Mouse (Mus musculus) gonadal fat pad, adult 2 months (tissue): ENCODE measurements around the gene Abhd16a. TPM values are rescaled to one million over a fixed set of nuclear protein-coding genes. Genes with fewer than 3 reads are reported as not detected.

Source experiments
- DNase-seq: peaks from one replicate; pipeline ENCODE4 v3.0.0-alpha.2; 2012; ENCODE audit warnings: low read depth
- polyA plus RNA-seq: library from polyadenylated mRNA; depleted of rRNA; stranded (reverse); fragments of >200 nt; gene quantifications from 2 replicates; pipeline ENCODE4 v1.2.3, GENCODE M21; 2012; rRNA removed

Gene Abhd16a
- polyA plus RNA-seq, 1 experiment, result 233 TPM

GRCm38 (mm10) chr17:35147922-35148639 lies 59.0 kb downstream of the Abhd16a start:
- no peak for DNase-seq

GRCm38 (mm10) chr17:35152121-35152520 lies 63.1 kb downstream of the Abhd16a start:
- DNase-seq, result no peak

Other genes starting within 250 kb of the Abhd16a start
- gene Skiv2l, start 239.1 kb upstream of the Abhd16a start, polyA plus RNA-seq, result 91.1 and 93.8 TPM in 2 replicates
- gene Nelfe, start 238.9 kb upstream of the Abhd16a start, polyA plus RNA-seq, result 53.8 and 77.2 TPM in 2 replicates
- 70.2 and 140 TPM in 2 replicates for gene Cfb, start 226.7 kb upstream of the Abhd16a start, polyA plus RNA-seq
- gene Zbtb12, start 209.8 kb upstream of the Abhd16a start, polyA plus RNA-seq, result 14.5 and 14.8 TPM in 2 replicates
- gene Gm20547, start 207.2 kb upstream of the Abhd16a start, polyA plus RNA-seq, result not detected in 2 replicates
- 54.9 and 69.0 TPM in 2 replicates for gene C2, start 191.0 kb upstream of the Abhd16a start, polyA plus RNA-seq
- gene Ehmt2, start 190.8 kb upstream of the Abhd16a start, polyA plus RNA-seq, result 230 TPM in 2 replicates
- 48.4 and 50.0 TPM in 2 replicates for gene Slc44a4, start 174.8 kb upstream of the Abhd16a start, polyA plus RNA-seq
- 113 and 155 TPM in 2 replicates for gene Neu1, start 158.0 kb upstream of the Abhd16a start, polyA plus RNA-seq
- 58.3 and 104 TPM in 2 replicates for gene Hspa1b, start 130.0 kb upstream of the Abhd16a start, polyA plus RNA-seq
- gene Gm20481, start 119.4 kb upstream of the Abhd16a start, polyA plus RNA-seq, result 0.24 TPM in 1 of 2 replicates, not detected in the other
- 37.0 and 50.4 TPM in 2 replicates for gene Hspa1a, start 117.1 kb upstream of the Abhd16a start, polyA plus RNA-seq
- gene Hspa1l, start 116.6 kb upstream of the Abhd16a start, polyA plus RNA-seq, result 2.4 and 4.4 TPM in 2 replicates
- 36.8 and 54.6 TPM in 2 replicates for gene Lsm2, start 107.4 kb upstream of the Abhd16a start, polyA plus RNA-seq
- gene Vars, start 88.3 kb upstream of the Abhd16a start, polyA plus RNA-seq, result 127 and 175 TPM in 2 replicates
- gene Vwa7, start 72.7 kb upstream of the Abhd16a start, polyA plus RNA-seq, result 1.2 and 1.3 TPM in 2 replicates
- 3.0 and 3.4 TPM in 2 replicates for gene Sapcd1, start 61.2 kb upstream of the Abhd16a start, polyA plus RNA-seq
- 4.7 and 5.2 TPM in 2 replicates for gene Msh5, start 42.5 kb upstream of the Abhd16a start, polyA plus RNA-seq
- gene Clic1, start 39.3 kb upstream of the Abhd16a start, polyA plus RNA-seq, result 129 and 133 TPM in 2 replicates
- gene Ddah2, start 30.2 kb upstream of the Abhd16a start, polyA plus RNA-seq, result 54.7 and 62.7 TPM in 2 replicates
- 0.61 and 0.66 TPM in 2 replicates for gene Ly6g6c, start 23.9 kb upstream of the Abhd16a start, polyA plus RNA-seq
- gene Mpig6b, start 23.1 kb upstream of the Abhd16a start, polyA plus RNA-seq, result 1.5 and 3.3 TPM in 2 replicates
- gene Ly6g6e, start 12.4 kb upstream of the Abhd16a start, polyA plus RNA-seq, result 19.1 and 23.4 TPM in 2 replicates
- 15.7 and 17.2 TPM in 2 replicates for gene Ly6g6d, start 11.2 kb upstream of the Abhd16a start, polyA plus RNA-seq
- gene Ly6g6f, start 3.7 kb upstream of the Abhd16a start, polyA plus RNA-seq, result 0.09 TPM in 1 of 2 replicates, not detected in the other
- 2,220 and 3,034 TPM in 2 replicates for gene Ly6g5c, start 19.0 kb downstream of the Abhd16a start, polyA plus RNA-seq
- gene Ly6g5b, start 26.2 kb downstream of the Abhd16a start, polyA plus RNA-seq, result 1,986 and 2,407 TPM in 2 replicates
- 9.4 and 10.1 TPM in 2 replicates for gene Gpank1, start 32.2 kb downstream of the Abhd16a start, polyA plus RNA-seq
- gene Csnk2b, start 32.8 kb downstream of the Abhd16a start, polyA plus RNA-seq, result 397 and 504 TPM in 2 replicates
- 6.4 and 7.7 TPM in 2 replicates for gene D17H6S53E, start 37.1 kb downstream of the Abhd16a start, polyA plus RNA-seq
- gene Apom, start 42.8 kb downstream of the Abhd16a start, polyA plus RNA-seq, result 0.11 and 0.49 TPM in 2 replicates
- 170 and 187 TPM in 2 replicates for gene Bag6, start 45.9 kb downstream of the Abhd16a start, polyA plus RNA-seq
- 218 and 257 TPM in 2 replicates for gene Prrc2a, start 75.6 kb downstream of the Abhd16a start, polyA plus RNA-seq
- gene Aif1, start 86.8 kb downstream of the Abhd16a start, polyA plus RNA-seq, result 2.5 and 3.4 TPM in 2 replicates
- gene Lst1, start 99.2 kb downstream of the Abhd16a start, polyA plus RNA-seq, result 15.3 and 20.2 TPM in 2 replicates
- 2.7 and 3.2 TPM in 2 replicates for gene Ltb, start 105.2 kb downstream of the Abhd16a start, polyA plus RNA-seq
- gene Tnf, start 112.7 kb downstream of the Abhd16a start, polyA plus RNA-seq, result 0.82 and 1.3 TPM in 2 replicates
- gene Lta, start 116.1 kb downstream of the Abhd16a start, polyA plus RNA-seq, result 0.28 TPM in 2 replicates
- 1.2 and 3.1 TPM in 2 replicates for gene Gm16181, start 131.6 kb downstream of the Abhd16a start, polyA plus RNA-seq
- 20.9 and 22.5 TPM in 2 replicates for gene Atp6v1g2, start 144.4 kb downstream of the Abhd16a start, polyA plus RNA-seq
- 15.7 and 19.9 TPM in 2 replicates for gene Nfkbil1, start 146.5 kb downstream of the Abhd16a start, polyA plus RNA-seq
- gene Ddx39b, start 152.5 kb downstream of the Abhd16a start, polyA plus RNA-seq, result 310 and 321 TPM in 2 replicates
- gene H2-D1, start 173.5 kb downstream of the Abhd16a start, polyA plus RNA-seq, result 753 and 887 TPM in 2 replicates
- 0.04 and 0.05 TPM in 2 replicates for gene H2-Q1, start 231.1 kb downstream of the Abhd16a start, polyA plus RNA-seq